Mouse (Mus musculus) hindbrain, embryonic 16.5 days (tissue): ENCODE measurements around the gene Aqp7. TPM values are rescaled to one million over a fixed set of nuclear protein-coding genes. Genes with fewer than 3 reads are reported as not detected.

Source experiments
- ATAC-seq: fragments of 200-750 bp; cut with Nextera tagmentation; 2 replicates; pipeline ENCODE4 v1.8.0; 2017; ENCODE audit warnings: moderate TSS enrichment, moderate library complexity
- H3K27ac ChIP-seq: fragments of 300-500 bp; sonication (generic); 2 replicates; pipeline ENCODE4 v1.5.1; 2014; ENCODE audit warnings: low read depth, mild to moderate bottlenecking, control low read depth, low read length, moderate library complexity
- H3K27me3 ChIP-seq: fragments of 300-500 bp; sonication (generic); replicated peaks from 2 replicates; pipeline ENCODE4 v1.6.1; 2014; ENCODE audit warnings: low read length; ENCODE audit not compliant: control insufficient read depth, insufficient read depth
- H3K36me3 ChIP-seq: fragments of 300-500 bp; sonication (generic); 2 replicates; pipeline ENCODE4 v1.6.1; 2014; ENCODE audit warnings: mild to moderate bottlenecking, low read length, moderate library complexity, mixed read lengths; ENCODE audit not compliant: control insufficient read depth, insufficient read depth
- H3K4me1 ChIP-seq: fragments of 300-500 bp; sonication (generic); 2 replicates; pipeline ENCODE4 v1.6.1; 2014; ENCODE audit warnings: low read depth, low read length; ENCODE audit not compliant: control insufficient read depth, insufficient read depth
- H3K4me2 ChIP-seq: fragments of 300-500 bp; sonication (generic); 2 replicates; pipeline ENCODE4 v1.6.1; 2014; ENCODE audit warnings: mild to moderate bottlenecking, low read length, control low read depth, moderate library complexity
- H3K4me3 ChIP-seq: fragments of 300-500 bp; sonication (generic); 2 replicates; pipeline ENCODE4 v1.5.1; 2014; ENCODE audit warnings: mild to moderate bottlenecking, low read length, control low read depth, moderate library complexity
- H3K9ac ChIP-seq: fragments of 300-500 bp; sonication (generic); 2 replicates; pipeline ENCODE4 v1.6.1; 2014; ENCODE audit warnings: low read depth, mild to moderate bottlenecking, control low read depth, low read length, moderate library complexity
- H3K9me3 ChIP-seq: fragments of 300-500 bp; sonication (generic); 2 replicates; pipeline ENCODE4 v1.6.1; 2014; ENCODE audit warnings: mild to moderate bottlenecking, low read length, moderate library complexity; ENCODE audit not compliant: control insufficient read depth
- WGBS: fragments of 180-500 bp; shearing (Covaris S2); extraction: QIAGEN DNeasy Blood & Tissue Kit; methylation state at CpG from one replicate; pipeline ENCODE4 v1.1.7; 2014; 5-methylcytosine and 5-hydroxymethylcytosine counted together
- polyA plus RNA-seq: library from polyadenylated mRNA; unstranded; fragments of >200 nt; fragmentation: Nextera tagmentation; extraction: Ambion mirVana; gene quantifications from 2 replicates; pipeline ENCODE4 v1.2.1, GENCODE M21; 2015

The Aqp7 gene
- polyA plus RNA-seq, 1 experiment from 2014 or later = not detected

GRCm38 (mm10) chr4:41050726-41051675 is 3.1 kb upstream of the Aqp7 start:
- H3K9me3 ChIP-seq = no peaks in the 10 kb centered on the region
- 33% methylated on average over 16 of the region's 16 CpGs for WGBS
- H3K9ac ChIP-seq = peak overlapping the region; percentile 46
- no peaks in the 10 kb centered on the region for H3K36me3 ChIP-seq
- H3K27me3 ChIP-seq = no peaks in the 10 kb centered on the region
- H3K4me2 ChIP-seq = peak overlapping the region; percentile 53
- H3K27ac ChIP-seq = no peak overlapping the region
- peak; percentile 77 for ATAC-seq
- H3K4me1 ChIP-seq = peaks cover 3% of the 10 kb centered on the region
- 0 out of 2 replicates have a peak overlapping the region, but pooled peaks have one; percentile 15 for H3K4me3 ChIP-seq

GRCm38 (mm10) chr4:41048926-41049325 is 987 bp upstream of the Aqp7 start:
- Histone ChIP-seq H3K4me1 (peaks cover 3% of the 10 kb centered on the region), H3K27me3 (no peaks in the 10 kb centered on the region), H3K27ac (no peak overlapping the region), H3K36me3 (no peaks in the 10 kb centered on the region), H3K9me3 (no peaks in the 10 kb centered on the region), H3K4me2 (no peak overlapping the region), H3K9ac (no peak overlapping the region), H3K4me3 (no peak overlapping the region)
- no peak for ATAC-seq
- 67% methylated on average over 2 of the region's 2 CpGs for WGBS

GRCm38 (mm10) chr4:41046254-41046795 is 1.6 kb downstream of the Aqp7 start:
- Histone ChIP-seq H3K4me3 (no peak overlapping the region), H3K4me1 (peaks cover 3% of the 10 kb centered on the region), H3K27me3 (no peaks in the 10 kb centered on the region), H3K27ac (no peak overlapping the region), H3K9ac (no peak overlapping the region), H3K4me2 (no peak overlapping the region), H3K36me3 (no peaks in the 10 kb centered on the region), H3K9me3 (no peaks in the 10 kb centered on the region)
- ATAC-seq = no peak
- 86% methylated on average over 13 of the region's 13 CpGs for WGBS

DNA sequence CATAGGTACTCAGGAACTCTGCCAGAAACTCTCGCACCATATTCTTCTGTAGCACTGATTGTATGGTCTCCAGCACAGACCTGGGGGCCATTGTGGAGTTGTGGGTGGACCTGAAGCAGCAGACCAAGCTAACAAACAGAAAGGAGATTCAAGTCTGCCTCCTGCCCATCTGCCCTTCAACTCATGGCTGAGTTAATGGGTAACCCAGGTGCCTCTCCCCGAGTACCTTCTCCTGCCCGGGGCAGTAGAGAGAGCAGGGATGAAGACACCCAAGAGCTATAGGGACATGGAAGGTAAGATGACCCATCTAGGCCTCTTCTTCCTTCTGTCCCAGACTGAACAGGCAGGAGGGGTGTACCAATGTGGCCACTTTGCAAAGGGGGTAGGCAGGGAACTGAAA is 2.7 kb downstream of the Aqp7 start:
- Histone ChIP-seq H3K4me2 (no peak overlapping the region), H3K4me1 (no peaks in the 10 kb centered on the region), H3K9me3 (no peaks in the 10 kb centered on the region), H3K4me3 (no peak overlapping the region), H3K27me3 (no peaks in the 10 kb centered on the region), H3K27ac (no peak overlapping the region), H3K36me3 (no peaks in the 10 kb centered on the region), H3K9ac (no peak overlapping the region)
- WGBS = 89% methylated on average over 3 of the region's 3 CpGs
- no peak for ATAC-seq

DNA sequence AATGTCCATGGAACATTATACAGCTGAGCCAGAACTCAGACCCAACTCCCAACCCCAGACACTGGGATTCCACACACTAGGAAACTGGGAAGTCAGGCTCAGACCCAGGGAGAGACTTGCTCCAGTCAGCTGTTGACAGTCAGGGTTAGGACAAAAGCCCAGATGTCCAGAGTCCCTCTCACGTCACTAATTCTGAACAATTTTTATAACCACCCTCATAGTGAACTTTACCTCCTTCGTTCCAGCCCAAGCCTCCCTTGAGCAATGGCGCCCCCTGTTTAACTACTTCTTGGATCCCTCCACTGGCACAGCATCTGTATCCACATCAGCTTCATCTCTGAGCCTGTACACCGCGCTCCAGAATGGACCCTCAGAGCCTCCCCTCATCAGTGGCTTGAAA is 4.0 kb downstream of the Aqp7 start:
- no peaks in the 10 kb centered on the region for H3K36me3 ChIP-seq
- no peak overlapping the region for H3K9ac ChIP-seq
- 84% methylated on average over 5 of the region's 5 CpGs for WGBS
- H3K4me1 ChIP-seq = no peaks in the 10 kb centered on the region
- ATAC-seq = no peak
- no peak overlapping the region for H3K4me2 ChIP-seq
- H3K27ac ChIP-seq = no peak overlapping the region
- no peak overlapping the region for H3K4me3 ChIP-seq
- no peaks in the 10 kb centered on the region for H3K9me3 ChIP-seq
- H3K27me3 ChIP-seq = no peaks in the 10 kb centered on the region

DNA sequence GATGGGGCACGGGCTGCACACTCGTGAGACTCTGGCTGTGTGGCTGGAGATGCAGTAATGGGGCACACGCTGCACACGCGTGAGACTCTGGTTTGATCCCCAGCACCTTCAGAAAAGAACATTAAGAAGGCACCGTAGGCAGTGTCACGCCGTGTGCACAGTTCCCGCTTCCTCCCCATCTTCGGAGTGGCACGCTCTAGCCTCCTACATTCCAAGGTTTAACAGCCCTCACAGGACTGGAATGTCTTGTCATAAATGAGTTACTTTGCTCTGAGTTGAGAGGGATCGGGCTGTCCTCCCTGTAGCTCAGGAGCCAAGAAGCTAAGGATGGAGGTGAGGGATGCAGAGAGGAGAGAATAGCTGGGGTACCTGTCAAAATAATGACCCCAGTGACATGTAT is 5.1 kb downstream of the Aqp7 start:
- H3K36me3 ChIP-seq = no peaks in the 10 kb centered on the region
- ATAC-seq = no peak

GRCm38 (mm10) chr4:41040983-41041382 is 7.0 kb downstream of the Aqp7 start:
- Histone ChIP-seq H3K4me1 (no peaks in the 10 kb centered on the region), H3K27ac (no peak overlapping the region), H3K27me3 (no peaks in the 10 kb centered on the region), H3K36me3 (no peaks in the 10 kb centered on the region), H3K4me2 (no peak overlapping the region), H3K9ac (no peak overlapping the region), H3K9me3 (no peaks in the 10 kb centered on the region), H3K4me3 (no peak overlapping the region)
- WGBS = 70% methylated on average over 7 of the region's 7 CpGs
- ATAC-seq = no peak

More for the DNA sequence above, 5.1 kb downstream of the Aqp7 start:
- no peak overlapping the region for H3K9ac ChIP-seq
- H3K4me2 ChIP-seq = no peak overlapping the region
- H3K27ac ChIP-seq = no peak overlapping the region
- WGBS = 84% methylated on average over 12 of the region's 12 CpGs
- no peaks in the 10 kb centered on the region for H3K4me1 ChIP-seq
- no peak overlapping the region for H3K4me3 ChIP-seq
- H3K27me3 ChIP-seq = no peaks in the 10 kb centered on the region
- no peaks in the 10 kb centered on the region for H3K9me3 ChIP-seq

DNA sequence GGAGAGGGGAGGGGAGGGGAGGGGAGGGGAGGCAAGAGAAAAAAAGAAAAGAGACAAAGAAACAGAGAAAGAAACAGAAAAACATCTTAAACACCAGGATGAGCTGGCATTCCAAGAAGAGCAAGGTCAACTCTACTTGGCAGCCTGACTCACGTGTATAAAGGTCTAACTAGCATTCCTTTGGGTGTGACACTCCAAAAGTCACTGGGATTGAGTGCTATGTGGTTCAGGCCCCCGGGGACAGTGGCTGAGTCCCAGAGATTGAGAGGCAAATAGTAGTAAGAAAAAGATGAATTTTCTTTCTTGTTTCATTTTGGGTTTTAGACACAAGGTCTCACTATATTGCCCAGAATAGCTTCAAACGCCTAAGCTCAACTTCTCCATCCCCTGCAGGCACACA is 10.0 kb downstream of the Aqp7 start:
- Histone ChIP-seq H3K9me3 (no peaks in the 10 kb centered on the region), H3K36me3 (no peaks in the 10 kb centered on the region), H3K9ac (no peak overlapping the region), H3K27ac (no peak overlapping the region), H3K4me2 (no peak overlapping the region), H3K4me3 (no peak overlapping the region), H3K4me1 (no peaks in the 10 kb centered on the region), H3K27me3 (no peaks in the 10 kb centered on the region)
- 63% methylated on average over 3 of the region's 3 CpGs for WGBS
- ATAC-seq = no peak

DNA sequence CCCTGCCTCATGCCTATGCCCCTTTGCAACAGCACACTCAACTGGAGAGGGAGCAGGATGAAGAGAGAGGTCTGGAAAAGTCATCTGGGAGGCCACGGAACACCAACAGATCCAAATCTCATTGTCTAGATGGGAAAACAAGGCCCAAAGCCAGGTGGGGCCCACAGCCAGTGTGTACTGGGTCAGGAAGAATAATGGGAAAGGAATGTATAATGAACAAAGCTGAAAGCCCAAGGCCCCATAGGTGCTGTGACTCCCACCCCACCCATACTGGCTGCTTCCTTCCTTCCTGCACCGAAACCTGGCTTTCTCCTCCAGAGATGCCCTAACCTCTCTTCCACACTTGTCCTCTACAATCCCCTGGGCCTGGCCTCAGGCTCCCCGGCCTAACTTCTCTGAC is 16.7 kb downstream of the Aqp7 start:
- no peak for ATAC-seq
- no peaks in the 10 kb centered on the region for H3K4me1 ChIP-seq
- no peak overlapping the region for H3K4me3 ChIP-seq
- no peak overlapping the region for H3K4me2 ChIP-seq
- no peaks in the 10 kb centered on the region for H3K9me3 ChIP-seq
- H3K9ac ChIP-seq = no peak overlapping the region
- peaks cover 8% of the 10 kb centered on the region for H3K36me3 ChIP-seq
- H3K27ac ChIP-seq = no peak overlapping the region
- H3K27me3 ChIP-seq = no peaks in the 10 kb centered on the region
- 77% methylated on average over 3 of the region's 3 CpGs for WGBS
